Mouse (Mus musculus) kidney, embryonic 16.5 days (tissue): Measurements from ENCODE around the gene Chn1. TPM values are rescaled to one million over a fixed set of nuclear protein-coding genes. Genes with fewer than 3 reads are reported as not detected.

ENCODE experiments used
- polyA plus RNA-seq: library from polyadenylated mRNA; unstranded; fragments of >200 nt; fragmentation: Nextera tagmentation; extraction: Ambion mirVana; gene quantifications from 2 replicates; pipeline ENCODE4 v1.2.1, GENCODE M21; 2015

Gene Chn1
- polyA plus RNA-seq, 1 experiment from 2014 or later: 17.0 TPM

Other genes starting within 250 kb of the Chn1 start
- 8.6 and 10.4 TPM in 2 replicates for gene Wipf1, start 245.6 kb downstream of the Chn1 start, polyA plus RNA-seq
- 0.36 and 0.72 TPM in 2 replicates for gene Chrna1, start 195.0 kb downstream of the Chn1 start, polyA plus RNA-seq
- 66.9 and 75.0 TPM in 2 replicates for gene Atf2, start 117.3 kb upstream of the Chn1 start, polyA plus RNA-seq
- 1,452 and 1,475 TPM in 2 replicates for gene Atp5g3, start 136.0 kb upstream of the Chn1 start, polyA plus RNA-seq